Mouse (Mus musculus) E14TG2a.4 (cell line): ENCODE data around the gene A4gnt.

Experiments used
- CTCF ChIP-seq: conservative IDR thresholded peaks from 2 replicates; pipeline ENCODE4 v1.5.1; 2014; ENCODE audit warnings: low read length
- NANOG ChIP-seq: IDR thresholded peaks from 2 replicates; pipeline ENCODE4 v1.6.1; 2014; ENCODE audit warnings: borderline replicate concordance, low read length, mixed read lengths
- POU5F1 ChIP-seq: IDR thresholded peaks from 2 replicates; pipeline ENCODE4 v1.6.1; 2014; ENCODE audit warnings: low read length, borderline replicate concordance

DNA sequence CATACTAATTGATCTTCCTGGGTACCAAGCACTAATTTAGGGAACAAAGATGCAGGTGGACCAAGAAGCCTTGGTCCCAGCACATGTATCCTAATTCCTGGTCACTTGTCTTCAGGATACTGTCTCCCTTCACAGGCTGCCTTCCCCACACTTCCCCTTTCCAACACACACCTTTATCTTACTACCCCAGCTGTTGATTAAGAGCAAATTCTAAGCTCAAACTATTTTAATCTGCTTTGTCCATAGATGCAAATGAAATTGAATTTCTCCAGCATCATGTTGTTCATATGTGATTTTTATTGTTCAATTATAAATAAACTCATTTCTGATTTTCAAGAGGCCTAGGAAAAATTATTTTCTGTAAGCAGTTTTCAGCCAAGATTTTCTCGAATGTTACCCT lies 9.7 kb downstream of the A4gnt start:
- TF ChIP-seq CTCF: no peak
- TF ChIP-seq NANOG: no peak
- no peak for TF ChIP-seq POU5F1
